Mouse (Mus musculus): ENCODE measurements around the gene Myo15b.

Myo15b gene

GRCm38 (mm10) chr11:115831518-115831917 is 26.7 kb upstream of the Myo15b start:
- peak; percentile 81 for DNase-seq (ENCODE audit: low read depth, low spot score)

GRCm38 (mm10) chr11:115832064-115832463 is 26.1 kb upstream of the Myo15b start:
- DNase-seq (ENCODE audit: low read depth, low spot score): no peak

GRCm38 (mm10) chr11:115832523-115832922 is 25.7 kb upstream of the Myo15b start:
- DNase-seq (ENCODE audit: low read depth, low spot score): peak; percentile 94

GRCm38 (mm10) chr11:115833021-115833513 is 25.1 kb upstream of the Myo15b start:
- peak; percentile 81 for DNase-seq (ENCODE audit: low read depth, low spot score)

- DNase-seq (ENCODE audit: low read depth, low spot score): no peak
Measured at GRCm38 (mm10) chr11:115834033-115834432, 24.2 kb upstream of the Myo15b start.

- peak; percentile 88 for DNase-seq (ENCODE audit: low read depth, low spot score)
Measured at GRCm38 (mm10) chr11:115836656-115837395, 21.4 kb upstream of the Myo15b start.

GRCm38 (mm10) chr11:115837606-115838345 is 20.4 kb upstream of the Myo15b start:
- DNase-seq (ENCODE audit: low read depth, low spot score): no peak

GRCm38 (mm10) chr11:115838895-115839311 is 19.3 kb upstream of the Myo15b start:
- peak; percentile 81 for DNase-seq (ENCODE audit: low read depth, low spot score)

GRCm38 (mm10) chr11:115839732-115840131 is 18.5 kb upstream of the Myo15b start:
- peak; percentile 79 for DNase-seq (ENCODE audit: low read depth, low spot score)

- peak; percentile 92 for DNase-seq (ENCODE audit: low read depth, low spot score)
Measured at GRCm38 (mm10) chr11:115841044-115841443, 17.2 kb upstream of the Myo15b start.

GRCm38 (mm10) chr11:115841961-115842550 is 16.1 kb upstream of the Myo15b start:
- DNase-seq (ENCODE audit: low read depth, low spot score): peak; percentile 97

GRCm38 (mm10) chr11:115843141-115843890 is 14.9 kb upstream of the Myo15b start:
- peak; percentile 68 for DNase-seq (ENCODE audit: low read depth, low spot score)

- DNase-seq (ENCODE audit: low read depth, low spot score): no peak
Measured at GRCm38 (mm10) chr11:115843891-115844239, 14.3 kb upstream of the Myo15b start.

GRCm38 (mm10) chr11:115844240-115844639 is 14.0 kb upstream of the Myo15b start:
- DNase-seq (ENCODE audit: low read depth, low spot score): no peak

GRCm38 (mm10) chr11:115845819-115846218 is 12.4 kb upstream of the Myo15b start:
- DNase-seq (ENCODE audit: low read depth, low spot score): peak; percentile 74

- no peak for DNase-seq (ENCODE audit: low read depth, low spot score)
Measured at GRCm38 (mm10) chr11:115854674-115855073, 3.5 kb upstream of the Myo15b start.

GRCm38 (mm10) chr11:115857146-115857545 is 1.1 kb upstream of the Myo15b start:
- DNase-seq (ENCODE audit: low read depth, low spot score): peak; percentile 72

- DNase-seq (ENCODE audit: low read depth, low spot score): no peak
Measured at GRCm38 (mm10) chr11:115857936-115858335, 270 bp upstream of the Myo15b start.

- DNase-seq (ENCODE audit: low read depth, low spot score): peak; percentile 91
Measured at GRCm38 (mm10) chr11:115859143-115859945, 1.1 kb downstream of the Myo15b start.

- peak; percentile 33 for DNase-seq (ENCODE audit: low read depth, low spot score)
Measured at GRCm38 (mm10) chr11:115863895-115864294, 5.7 kb downstream of the Myo15b start.

- no peak for DNase-seq (ENCODE audit: low read depth, low spot score)
Measured at GRCm38 (mm10) chr11:115869393-115869792, 11.2 kb downstream of the Myo15b start.

Data from R1 (cell line).